Mouse (Mus musculus) lung, postnatal 0 days (tissue): Measurements from ENCODE around the gene Erlin1.

ENCODE experiments used
- CTCF ChIP-seq: IDR thresholded peaks from 2 replicates; pipeline ENCODE4 v1.5.1; 2016; ENCODE audit warnings: antibody characterized with exemption, mild to moderate bottlenecking
- EP300 ChIP-seq: IDR thresholded peaks from 2 replicates; pipeline ENCODE4 v1.6.1; 2016; ENCODE audit warnings: antibody characterized with exemption, mild to moderate bottlenecking, control low read depth

- TF ChIP-seq CTCF (no peak), EP300 (no peak)
These were observed 40.6 kb downstream of the Erlin1 start, which contains the start of gene Cyp2c23 for GRCm38 (mm10) chr19:44028972-44029371.
